Mouse (Mus musculus) hindbrain, embryonic 12.5 days (tissue): Measurements from ENCODE around the gene Rpain. TPM values are rescaled to one million over a fixed set of nuclear protein-coding genes. Genes with fewer than 3 reads are reported as not detected.
A peak's percentile ranks its signal among the peaks of the same experiment; 100 is the strongest.

Source experiments
- ATAC-seq: fragments of 200-750 bp; cut with Nextera tagmentation; 2 replicates; pipeline ENCODE4 v1.8.0; 2017; ENCODE audit warnings: moderate TSS enrichment; ENCODE audit not compliant: low FRiP score
- H3K27ac ChIP-seq: fragments of 300-500 bp; sonication (generic); 2 replicates; pipeline ENCODE4 v1.5.1; 2016; ENCODE audit warnings: mild to moderate bottlenecking
- H3K27me3 ChIP-seq: fragments of 300-500 bp; sonication (generic); 2 replicates; pipeline ENCODE4 v1.6.1; 2016; ENCODE audit warnings: mild to moderate bottlenecking
- H3K36me3 ChIP-seq: fragments of 300-500 bp; sonication (generic); 2 replicates; pipeline ENCODE4 v1.6.1; 2016; ENCODE audit warnings: mild to moderate bottlenecking
- H3K4me1 ChIP-seq: fragments of 300-500 bp; sonication (generic); 2 replicates; pipeline ENCODE4 v1.6.1; 2016
- H3K4me2 ChIP-seq: fragments of 300-500 bp; sonication (generic); replicated peaks from 2 replicates; pipeline ENCODE4 v1.6.1; 2016; ENCODE audit warnings: mild to moderate bottlenecking
- H3K4me3 ChIP-seq: fragments of 300-500 bp; sonication (generic); 2 replicates; pipeline ENCODE4 v1.5.1; 2016; ENCODE audit warnings: mild to moderate bottlenecking
- H3K9ac ChIP-seq: fragments of 300-500 bp; sonication (generic); 2 replicates; pipeline ENCODE4 v1.6.1; 2016; ENCODE audit warnings: mild to moderate bottlenecking, moderate library complexity
- H3K9me3 ChIP-seq: fragments of 300-500 bp; sonication (generic); replicated peaks from 2 replicates; pipeline ENCODE4 v1.6.1; 2016; ENCODE audit warnings: mild to moderate bottlenecking
- WGBS: fragments of 180-500 bp; shearing (Covaris S2); methylation state at CpG from one replicate; pipeline ENCODE4 v1.1.7; 2016; 5-methylcytosine and 5-hydroxymethylcytosine counted together
- polyA plus RNA-seq: library from polyadenylated mRNA; unstranded; fragments of >200 nt; fragmentation: Nextera tagmentation; extraction: Ambion mirVana; gene quantifications from 2 replicates; pipeline ENCODE4 v1.2.1, GENCODE M21; 2016

Gene Rpain
- polyA plus RNA-seq, 1 experiment from 2014 or later, result 68.5 TPM

DNA sequence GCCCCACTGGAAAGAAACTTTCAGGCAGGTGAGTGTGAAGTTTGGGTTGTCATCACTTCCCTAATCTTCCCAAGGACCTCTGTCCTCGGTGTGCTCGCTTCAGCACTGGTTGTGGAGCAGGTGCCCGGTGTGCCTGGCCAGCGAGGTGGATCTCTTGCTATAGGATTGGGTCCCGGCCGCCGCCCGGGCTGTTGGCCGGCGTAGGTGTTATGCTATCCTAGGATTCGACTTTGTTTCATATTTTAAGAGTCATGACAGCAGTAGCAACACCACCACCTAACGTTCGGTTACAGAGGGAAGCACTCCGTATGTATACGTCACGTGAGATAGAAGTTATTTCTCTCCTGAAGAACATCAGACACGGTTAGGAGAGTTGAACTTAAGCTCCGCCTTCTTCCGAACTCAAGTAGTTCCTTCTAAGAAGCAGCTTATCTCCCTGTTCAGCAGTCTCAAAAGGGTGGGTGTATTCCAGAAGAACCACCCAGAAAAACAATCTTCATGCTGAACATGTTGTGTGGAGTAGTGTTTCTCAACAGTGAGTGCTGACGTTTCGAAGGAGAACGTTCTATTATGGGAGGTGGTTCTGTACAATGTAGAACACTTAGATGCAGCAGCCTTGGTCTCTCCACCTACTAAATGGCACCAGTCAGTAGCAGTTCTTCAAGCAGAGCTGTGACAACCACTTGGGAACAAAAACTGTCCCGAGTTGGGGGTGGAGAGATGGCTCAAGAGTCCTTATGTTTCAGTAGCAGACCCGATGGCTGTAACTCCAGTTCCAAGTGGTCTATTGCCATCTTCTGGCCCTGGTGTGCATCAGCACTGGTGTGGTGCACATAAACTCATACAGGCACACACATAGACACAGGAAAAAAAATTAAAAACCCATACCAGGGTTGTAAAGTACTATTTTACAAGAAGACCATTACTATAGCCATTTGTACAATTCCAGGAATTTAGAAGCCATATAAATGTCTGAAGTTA is 837 bp downstream of the Rpain start:
- H3K27me3 ChIP-seq, result no peaks in the 10 kb centered on the region
- H3K4me1 ChIP-seq, result peaks cover 16% of the 10 kb centered on the region
- peak overlapping the region; percentile 81 for H3K4me3 ChIP-seq
- peak overlapping the region; percentile 64 for H3K4me2 ChIP-seq
- peak; percentile 0; the same call in 1 of the 2 replicates for ATAC-seq
- peak overlapping the region; percentile 91 for H3K27ac ChIP-seq
- no peaks in the 10 kb centered on the region for H3K9me3 ChIP-seq
- peaks cover 32% of the 10 kb centered on the region for H3K36me3 ChIP-seq
- peak overlapping the region; percentile 89 for H3K9ac ChIP-seq
- WGBS, result 19% methylated on average over 24 of the region's 24 CpGs

- H3K9ac ChIP-seq, result no peak overlapping the region
- H3K27me3 ChIP-seq, result no peaks in the 10 kb centered on the region
- no peaks in the 10 kb centered on the region for H3K9me3 ChIP-seq
- H3K36me3 ChIP-seq, result peaks cover 45% of the 10 kb centered on the region
- ATAC-seq, result no peak
- no peak overlapping the region for H3K4me2 ChIP-seq
- H3K4me1 ChIP-seq, result peaks cover 13% of the 10 kb centered on the region
- H3K27ac ChIP-seq, result no peak overlapping the region
- no peak overlapping the region for H3K4me3 ChIP-seq
- WGBS, result 67% methylated on average over 1 of the region's 1 CpGs
These were observed 2.6 kb downstream of the Rpain start for GRCm38 (mm10) chr11:70972586-70972985.

DNA sequence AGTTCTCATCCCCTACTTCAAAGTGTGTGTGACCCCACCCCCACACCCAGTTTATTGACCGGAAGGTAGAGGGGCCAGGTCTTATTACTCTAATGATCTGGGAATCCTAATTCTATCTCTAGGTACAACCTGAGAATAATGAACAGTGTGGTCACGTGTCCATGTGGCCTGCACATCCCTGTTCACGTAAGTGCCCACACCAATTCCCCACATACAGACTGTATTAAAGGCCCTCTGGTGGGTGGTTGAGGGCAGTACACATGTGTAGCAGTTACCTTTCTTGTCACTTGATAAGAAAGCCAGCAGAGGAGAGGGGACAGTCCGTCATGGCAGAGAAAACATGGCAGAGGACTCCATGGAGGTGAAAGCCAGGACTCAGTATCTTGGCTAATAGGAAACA is 3.9 kb downstream of the Rpain start:
- H3K27ac ChIP-seq, result no peak overlapping the region
- H3K9ac ChIP-seq, result no peak overlapping the region
- 72% methylated on average over 4 of the region's 4 CpGs for WGBS
- no peak overlapping the region for H3K4me2 ChIP-seq
- peaks cover 5% of the 10 kb centered on the region for H3K4me1 ChIP-seq
- no peaks in the 10 kb centered on the region for H3K27me3 ChIP-seq
- ATAC-seq, result no peak
- H3K4me3 ChIP-seq, result no peak overlapping the region
- no peaks in the 10 kb centered on the region for H3K9me3 ChIP-seq
- H3K36me3 ChIP-seq, result peaks cover 58% of the 10 kb centered on the region

- WGBS, result 86% methylated on average over 2 of the region's 2 CpGs
- H3K4me1 ChIP-seq, result peaks cover 5% of the 10 kb centered on the region
- peaks cover 69% of the 10 kb centered on the region for H3K36me3 ChIP-seq
- H3K27ac ChIP-seq, result no peak overlapping the region
- H3K4me3 ChIP-seq, result no peak overlapping the region
- ATAC-seq, result no peak
- no peak overlapping the region for H3K9ac ChIP-seq
- H3K27me3 ChIP-seq, result no peaks in the 10 kb centered on the region
- no peak overlapping the region for H3K4me2 ChIP-seq
- H3K9me3 ChIP-seq, result no peaks in the 10 kb centered on the region
These were observed 5.2 kb downstream of the Rpain start for GRCm38 (mm10) chr11:70975193-70975592.

GRCm38 (mm10) chr11:70977293-70977692 is 7.3 kb downstream of the Rpain start:
- H3K4me3 ChIP-seq, result no peak overlapping the region
- no peak overlapping the region for H3K4me2 ChIP-seq
- 93% methylated on average over 6 of the region's 6 CpGs for WGBS
- H3K9ac ChIP-seq, result no peak overlapping the region
- no peaks in the 10 kb centered on the region for H3K9me3 ChIP-seq
- H3K36me3 ChIP-seq, result peaks cover 80% of the 10 kb centered on the region
- ATAC-seq, result no peak
- H3K27me3 ChIP-seq, result no peaks in the 10 kb centered on the region
- H3K27ac ChIP-seq, result no peak overlapping the region
- peaks cover 12% of the 10 kb centered on the region for H3K4me1 ChIP-seq

DNA sequence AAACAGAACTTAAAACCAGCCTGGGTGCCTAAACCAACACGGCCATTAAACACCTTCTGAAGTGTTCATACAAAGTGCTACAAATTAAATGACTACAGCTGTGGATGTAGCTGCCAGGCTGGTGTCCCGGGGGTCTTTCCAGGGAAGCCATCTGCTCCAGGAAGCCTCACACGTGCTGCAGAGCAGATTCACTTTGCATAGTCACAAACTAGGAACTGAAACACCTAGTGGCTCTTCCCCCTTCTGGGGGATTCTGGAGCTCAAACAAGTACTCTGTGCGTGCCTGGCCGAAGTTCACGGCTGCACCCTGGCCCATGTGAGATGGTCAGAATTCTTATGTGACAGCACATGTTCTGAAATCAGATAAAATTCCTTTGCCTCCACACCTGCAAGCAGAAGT is 10.2 kb downstream of the Rpain start:
- ATAC-seq, result no peak
- Histone ChIP-seq H3K4me2 (no peak overlapping the region), H3K9ac (no peak overlapping the region), H3K27me3 (no peaks in the 10 kb centered on the region), H3K4me1 (peaks cover 12% of the 10 kb centered on the region), H3K9me3 (no peaks in the 10 kb centered on the region), H3K4me3 (no peak overlapping the region), H3K36me3 (peaks cover 61% of the 10 kb centered on the region), H3K27ac (no peak overlapping the region)
- WGBS, result 82% methylated on average over 6 of the region's 6 CpGs

GRCm38 (mm10) chr11:70980751-70981510 is 10.9 kb downstream of the Rpain start:
- Histone ChIP-seq H3K27me3 (no peaks in the 10 kb centered on the region), H3K4me1 (peaks cover 12% of the 10 kb centered on the region), H3K27ac (no peak overlapping the region), H3K36me3 (peaks cover 62% of the 10 kb centered on the region), H3K9ac (no peak overlapping the region), H3K4me3 (no peak overlapping the region), H3K9me3 (no peaks in the 10 kb centered on the region), H3K4me2 (no peak overlapping the region)
- 95% methylated on average over 14 of the region's 14 CpGs for WGBS
- no peak for ATAC-seq

DNA sequence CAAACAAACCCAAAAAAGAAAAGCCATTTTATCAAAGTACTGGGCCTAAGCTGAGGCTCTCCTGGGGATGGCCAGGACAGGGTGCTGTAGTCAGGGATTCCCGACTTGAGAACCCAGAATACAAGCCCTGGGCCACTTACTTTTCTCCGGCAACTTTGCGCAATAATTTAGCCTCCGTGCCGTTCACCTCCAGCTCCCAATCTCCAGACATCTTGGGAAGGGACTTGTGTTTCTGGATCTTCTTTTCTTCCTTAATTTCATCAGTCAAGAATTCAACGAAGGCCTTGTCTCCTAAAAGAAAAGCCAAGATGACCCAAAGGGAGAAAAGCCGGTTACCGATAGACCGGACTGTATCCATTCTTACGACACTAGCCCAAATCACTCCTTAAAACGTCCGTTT is 12.0 kb downstream of the Rpain start:
- Histone ChIP-seq H3K27me3 (no peaks in the 10 kb centered on the region), H3K27ac (no peak overlapping the region; the same call in 1 of the 2 replicates), H3K4me2 (peak overlapping the region; percentile 73), H3K9ac (peak overlapping the region; percentile 93), H3K9me3 (no peaks in the 10 kb centered on the region), H3K36me3 (peaks cover 62% of the 10 kb centered on the region), H3K4me3 (peak overlapping the region; percentile 100), H3K4me1 (peaks cover 12% of the 10 kb centered on the region)
- ATAC-seq, result no peak
- 10% methylated on average over 12 of the region's 12 CpGs for WGBS

DNA sequence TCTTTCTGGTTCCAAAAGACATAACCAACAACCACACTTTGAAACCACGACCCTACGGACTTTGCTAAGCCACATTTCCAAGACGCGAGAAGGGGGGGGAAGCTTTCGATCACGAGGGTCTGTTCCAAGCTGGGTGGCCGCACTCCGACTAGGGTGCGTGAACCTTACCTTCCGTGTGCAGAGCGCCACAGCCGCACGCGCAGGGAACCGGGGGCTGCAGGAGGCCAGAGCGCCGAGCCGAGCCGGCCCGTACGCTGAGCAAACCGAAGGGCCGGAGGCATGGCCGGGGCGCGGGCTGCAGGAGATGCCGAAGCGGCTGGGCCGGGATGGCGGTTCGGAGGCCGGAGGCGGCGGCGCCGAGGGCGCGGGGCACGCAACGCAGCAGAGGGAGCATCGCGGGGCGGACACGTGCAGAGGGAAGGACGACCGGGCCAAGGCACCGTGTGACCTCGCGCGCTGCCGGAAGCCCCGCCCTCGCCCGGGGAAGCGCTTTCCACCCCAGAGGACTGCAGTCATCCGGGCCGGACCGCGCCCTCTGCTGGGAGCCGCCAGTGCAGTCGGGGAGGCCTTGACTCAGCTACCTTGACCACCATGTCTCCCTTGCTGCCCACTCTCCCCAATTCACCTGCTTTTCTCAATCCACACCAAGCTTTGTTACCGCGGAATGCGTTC is 12.7 kb downstream of the Rpain start, which contains the start of gene C1qbp:
C1qbp (minus strand) TSS at position 470 of the 672 bp plus-strand sequence.
- peak within 1 kb of the TSS; percentile 73 for H3K4me2 ChIP-seq
- no peaks in the 10 kb centered on the region for H3K27me3 ChIP-seq
- peak within 1 kb of the TSS; percentile 66; the same call in 1 of the 2 replicates for H3K27ac ChIP-seq
- no peaks in the 10 kb centered on the region for H3K9me3 ChIP-seq
- under 1% methylated on average over 57 of the region's 64 CpGs for WGBS
- H3K36me3 ChIP-seq, result peaks cover 62% of the 10 kb centered on the region
- peak; percentile 96 for ATAC-seq
- peak within 1 kb of the TSS; percentile 100 for H3K4me3 ChIP-seq
- peak within 1 kb of the TSS; percentile 93 for H3K9ac ChIP-seq
- H3K4me1 ChIP-seq, result peaks cover 12% of the 10 kb centered on the region

GRCm38 (mm10) chr11:71001167-71001566 is 31.2 kb downstream of the Rpain start:
- H3K9me3 ChIP-seq, result no peaks in the 10 kb centered on the region
- H3K4me2 ChIP-seq, result no peak overlapping the region
- peaks cover 15% of the 10 kb centered on the region for H3K4me1 ChIP-seq
- H3K4me3 ChIP-seq, result no peak overlapping the region
- H3K27ac ChIP-seq, result no peak overlapping the region
- H3K9ac ChIP-seq, result no peak overlapping the region
- WGBS, result 88% methylated on average over 4 of the region's 4 CpGs
- H3K27me3 ChIP-seq, result no peaks in the 10 kb centered on the region
- ATAC-seq, result no peak
- H3K36me3 ChIP-seq, result peaks cover 29% of the 10 kb centered on the region

GRCm38 (mm10) chr11:71003611-71004315 is 33.8 kb downstream of the Rpain start:
- Histone ChIP-seq H3K9ac (peak overlapping the region; percentile 76), H3K36me3 (peaks cover 15% of the 10 kb centered on the region), H3K27ac (peak overlapping the region; percentile 73), H3K4me1 (peaks cover 15% of the 10 kb centered on the region), H3K4me3 (peak overlapping the region; percentile 93), H3K9me3 (no peaks in the 10 kb centered on the region), H3K4me2 (peak overlapping the region; percentile 95), H3K27me3 (no peaks in the 10 kb centered on the region)
- ATAC-seq, result peak; percentile 89
- under 1% methylated on average over 49 of the region's 49 CpGs for WGBS
